Mouse (Mus musculus) mouse trophoblast stem cell (cell line): ENCODE measurements around the gene Ceacam2.
"Not testable (repeated sequence)": the region's sequence is repeated elsewhere in the genome, so short reads cannot be mapped to it uniquely, and the experiment has no call there.

ENCODE experiments used
- in situ Hi-C, 2 experiments: fragments of 300-500 bp; cut with MseI, MboI; formaldehyde crosslinking; loops; 2 replicates in 1 of 2; 3 replicates in 1 of 2; pipeline ENCODE4 v1.15.1; 2025

The Ceacam2 gene

GRCm38 (mm10) chr7:25539376-25539907, at the start of gene Ceacam2:
Gene Ceacam2 (minus strand): TSS chr7:25539857.
- in situ Hi-C loops, result loop anchor here (5.0 kb wide), 2 partner anchors 52 to 62 kb away; partner anchors contain the start of gene Ceacam1 (in 1 of the 2)

DNA sequence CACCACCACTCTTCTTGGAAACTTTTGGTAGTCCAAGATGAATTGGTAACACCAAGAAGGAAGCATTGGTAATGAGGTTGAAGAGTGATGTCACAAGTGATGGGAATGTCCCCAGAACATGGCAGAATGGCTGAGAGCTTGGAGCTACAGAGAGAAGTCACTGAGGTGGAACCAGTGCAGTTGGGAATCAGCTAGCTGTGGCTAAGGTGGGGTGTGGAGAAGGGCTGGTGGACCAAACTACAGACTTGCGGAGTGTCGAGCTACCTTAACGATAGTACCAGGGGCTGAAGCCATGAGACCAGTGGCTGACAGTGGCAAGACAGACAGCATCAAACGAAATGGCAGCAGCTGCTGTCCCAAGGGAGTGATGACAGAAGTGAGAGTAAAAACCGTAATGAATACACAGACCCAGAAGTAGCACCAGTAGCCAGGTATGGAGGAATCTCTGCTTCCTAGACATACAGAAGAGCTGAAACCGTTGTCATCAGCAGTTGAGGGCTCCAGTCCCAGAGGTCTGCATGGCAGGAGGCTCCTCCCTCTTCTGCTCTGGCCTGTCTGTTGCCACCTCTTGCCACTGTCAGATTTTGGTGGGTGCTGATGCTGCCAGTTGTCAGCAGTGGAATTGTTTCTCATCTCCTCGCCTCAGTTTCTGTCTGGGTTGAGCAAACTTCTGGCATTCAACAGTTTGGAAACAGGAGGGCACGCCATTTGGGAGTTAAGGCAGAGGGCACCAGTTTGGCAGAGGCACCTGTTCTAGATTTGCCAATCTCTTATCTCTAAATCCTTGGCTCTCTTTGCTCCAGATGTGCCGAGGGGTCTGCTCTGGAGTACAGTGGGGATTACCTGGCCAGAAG, 45.9 kb upstream of the Ceacam2 start:
- in situ Hi-C loops, result no loop called here

- in situ Hi-C loops, result no loop called here
These were observed 45.0 kb upstream of the Ceacam2 start for GRCm38 (mm10) chr7:25584651-25585050.

DNA sequence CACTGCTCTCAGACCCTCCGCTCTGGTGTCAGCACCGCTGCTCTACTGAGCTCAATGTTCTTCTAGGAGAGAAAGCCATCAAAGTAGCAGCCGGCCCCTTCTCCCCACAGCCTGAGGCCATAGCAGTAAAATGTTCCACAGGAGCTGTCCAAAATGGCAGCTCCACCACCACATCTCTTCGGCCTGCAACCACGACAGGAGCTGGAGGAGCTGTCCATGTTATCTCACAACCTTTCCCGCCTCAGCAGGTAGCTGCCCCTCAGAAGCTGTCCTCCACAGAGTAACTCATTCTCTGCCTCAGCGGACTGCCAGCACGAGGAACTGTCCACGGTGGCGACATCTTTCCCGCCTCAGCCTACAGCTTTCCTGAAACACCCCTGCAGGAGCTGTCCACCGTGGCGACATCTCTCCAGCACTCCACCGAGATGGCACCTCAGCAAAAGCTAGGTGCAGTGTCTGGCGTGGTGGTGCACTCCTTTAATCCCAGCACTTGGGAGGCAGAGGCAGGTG, 42.7 kb upstream of the Ceacam2 start:
- in situ Hi-C loops, result no loop called here

- in situ Hi-C loops, result loop anchor here in 1 of 2 experiments (10.0 kb wide), 1 partner anchor 745 kb away; no protein-coding TSS in a partner anchor
These were observed 39.8 kb upstream of the Ceacam2 start for GRCm38 (mm10) chr7:25579441-25579840.

GRCm38 (mm10) chr7:25576793-25577437, 37.3 kb upstream of the Ceacam2 start:
- in situ Hi-C loops, result loop anchor here in 1 of 2 experiments (10.0 kb wide), 1 partner anchor 742 kb away; no protein-coding TSS in a partner anchor

DNA sequence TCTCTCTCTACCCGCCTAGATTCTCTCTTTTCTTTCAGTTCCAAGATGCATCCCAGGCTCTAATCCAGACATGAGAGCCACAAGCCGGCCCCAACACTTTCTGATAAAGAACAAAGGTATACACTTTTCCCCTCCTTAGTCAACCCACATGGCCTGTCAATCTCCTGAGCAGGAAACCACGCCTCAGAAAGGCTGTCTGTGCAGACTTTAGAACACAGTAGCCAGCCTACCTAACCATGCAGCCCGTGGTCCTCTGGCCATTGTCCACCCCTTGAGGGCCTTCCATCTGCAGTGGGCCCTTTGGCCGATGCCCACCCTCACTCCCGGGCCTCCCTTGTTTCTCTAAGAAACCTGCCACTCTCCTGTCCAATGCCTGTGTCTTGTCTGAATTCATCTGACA, 36.7 kb upstream of the Ceacam2 start:
- in situ Hi-C loops, result loop anchor here in 1 of 2 experiments (10.0 kb wide), 1 partner anchor 742 kb away; no protein-coding TSS in a partner anchor

DNA sequence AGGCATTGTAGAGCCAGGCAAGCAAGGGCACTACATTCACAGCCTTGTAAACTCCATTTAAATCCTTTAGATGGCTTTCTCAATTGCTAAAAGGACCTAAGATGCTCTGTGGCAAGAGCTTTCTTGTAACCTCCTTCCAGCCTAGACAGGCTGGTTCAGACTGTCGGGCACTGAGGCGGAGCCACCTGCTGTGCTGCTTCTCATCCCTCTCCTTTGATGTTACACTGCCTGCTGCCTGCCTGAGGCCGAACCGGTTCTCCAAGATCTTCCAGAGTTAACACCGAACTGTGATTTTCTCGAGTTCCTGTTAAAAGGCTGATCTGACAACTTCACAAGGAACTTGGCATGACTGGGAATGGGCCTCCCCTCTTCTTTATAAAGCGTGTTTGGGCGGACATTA, 36.2 kb upstream of the Ceacam2 start:
- in situ Hi-C loops, result loop anchor here in 1 of 2 experiments (10.0 kb wide), 1 partner anchor 741 kb away; no protein-coding TSS in a partner anchor

DNA sequence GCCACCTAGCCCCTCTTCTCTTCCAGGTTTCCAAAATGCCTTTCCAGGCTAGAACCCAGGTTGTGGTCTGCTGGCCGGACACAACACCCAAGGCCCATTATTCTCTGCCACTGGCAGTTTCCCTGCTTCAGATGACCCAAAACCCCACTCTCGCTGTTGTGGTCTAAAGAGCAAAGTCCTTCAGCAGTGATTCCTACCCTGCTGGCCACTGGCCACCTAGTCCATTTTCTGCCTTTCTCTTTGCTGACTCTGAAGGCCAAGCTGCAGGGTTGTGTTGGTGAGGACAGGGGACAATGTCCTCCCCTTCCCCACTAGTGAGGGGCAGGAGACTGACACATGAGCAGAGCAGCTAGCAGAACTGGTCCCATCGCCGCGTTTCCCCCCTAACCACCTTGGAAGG, 35.4 kb upstream of the Ceacam2 start:
- in situ Hi-C loops, result loop anchor here in 1 of 2 experiments (10.0 kb wide), 1 partner anchor 740 kb away; no protein-coding TSS in a partner anchor

- in situ Hi-C loops, result loop anchor here in 1 of 2 experiments (10.0 kb wide), 1 partner anchor 739 kb away; no protein-coding TSS in a partner anchor
These were observed 34.1 kb upstream of the Ceacam2 start for GRCm38 (mm10) chr7:25573806-25574205.

- in situ Hi-C loops, result no loop called here
These were observed 29.1 kb upstream of the Ceacam2 start for GRCm38 (mm10) chr7:25568721-25569120.

DNA sequence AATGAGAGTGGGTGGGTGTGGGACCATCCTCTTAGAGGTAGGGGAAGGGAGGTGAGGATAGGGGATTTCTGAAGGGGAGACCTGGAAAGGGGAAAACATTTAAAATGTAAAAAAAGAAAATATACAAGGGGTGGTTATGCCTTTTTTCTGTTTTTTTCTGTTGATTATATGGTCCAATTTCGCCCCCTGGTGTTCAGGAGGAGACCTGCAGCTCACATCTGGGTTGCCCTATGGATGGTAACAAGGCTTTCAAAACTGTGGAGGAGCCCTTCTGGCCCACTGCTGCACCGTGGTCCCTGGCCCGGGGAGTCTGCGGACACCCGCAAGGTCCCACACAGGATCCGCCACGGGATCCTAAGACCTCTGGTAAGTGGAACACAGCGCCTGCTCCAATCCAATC, 1.8 kb upstream of the Ceacam2 start:
- in situ Hi-C loops, result not testable (repeated sequence)

DNA sequence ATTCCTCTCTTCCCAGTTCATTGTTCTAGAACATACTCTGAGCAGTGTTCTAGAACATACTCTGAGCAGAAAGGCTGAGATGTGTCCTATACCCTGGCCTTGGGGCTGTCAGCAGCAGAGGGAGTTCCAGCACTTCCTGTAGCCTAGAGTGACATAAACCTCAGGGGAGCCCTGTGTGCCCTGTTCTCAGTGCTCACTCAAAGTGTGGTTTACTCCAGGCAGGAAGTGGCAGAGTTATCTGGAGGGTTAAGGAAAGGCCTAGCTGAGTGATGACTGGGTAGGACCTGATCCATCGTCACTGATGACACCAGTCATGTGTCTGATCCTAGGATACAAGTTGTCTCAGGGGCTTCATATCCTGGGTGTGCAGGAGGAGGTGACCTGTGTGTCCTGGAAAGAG, 297 bp upstream of the Ceacam2 start:
- in situ Hi-C loops, result loop anchor here (5.0 kb wide), 2 partner anchors 53 to 63 kb away; partner anchors contain the start of gene Ceacam1 (in 1 of the 2)

- in situ Hi-C loops, result no loop called here
These were observed 8.8 kb downstream of the Ceacam2 start for GRCm38 (mm10) chr7:25530837-25531236.

- in situ Hi-C loops, result not testable (repeated sequence)
These were observed 23.4 kb downstream of the Ceacam2 start for GRCm38 (mm10) chr7:25516070-25516777.

DNA sequence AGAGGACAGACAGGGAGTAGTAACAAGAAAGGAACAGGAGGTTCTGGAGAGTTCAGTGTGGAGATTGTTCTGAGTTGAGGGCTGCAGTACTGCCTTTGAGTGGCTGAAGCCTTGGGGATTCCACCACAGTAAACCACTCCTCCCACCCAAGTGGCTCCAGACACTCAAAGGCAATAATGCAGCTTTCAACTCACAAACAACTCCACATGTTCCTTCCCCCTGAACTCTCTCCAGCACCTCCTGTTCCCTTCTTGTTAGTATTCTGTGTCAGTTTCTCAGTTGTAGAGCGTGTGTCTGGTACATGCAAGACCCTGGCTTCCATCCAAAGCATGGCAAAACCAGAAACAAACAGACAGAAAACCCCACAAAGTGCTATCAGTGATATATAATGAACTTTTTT, 24.0 kb downstream of the Ceacam2 start:
- in situ Hi-C loops, result not testable (repeated sequence)

DNA sequence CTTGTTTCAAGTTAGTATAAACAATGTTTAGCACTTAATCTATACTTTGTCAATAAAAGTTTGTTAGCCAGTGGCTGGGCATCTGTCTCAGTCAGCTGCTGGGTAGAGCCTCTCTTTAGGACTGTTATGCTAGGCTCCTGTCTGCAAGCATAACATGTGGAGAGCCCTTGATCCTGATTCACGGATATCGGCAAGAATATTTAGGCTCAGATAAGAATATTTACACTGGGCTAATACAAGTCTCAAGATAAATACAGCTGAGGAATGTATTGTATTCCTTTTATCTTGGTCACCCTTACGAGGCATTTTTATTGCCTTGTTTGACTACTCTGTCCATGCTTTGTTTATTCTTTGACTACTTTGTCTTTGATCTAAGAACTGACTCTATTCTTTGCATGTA, 29.7 kb downstream of the Ceacam2 start:
- in situ Hi-C loops, result no loop called here

GRCm38 (mm10) chr7:25494649-25495048, 45.0 kb downstream of the Ceacam2 start:
- in situ Hi-C loops, result loop anchor here in 1 of 2 experiments (5.0 kb wide), 1 partner anchor 58 kb away; no protein-coding TSS in a partner anchor

GRCm38 (mm10) chr7:25490698-25491097, 49.0 kb downstream of the Ceacam2 start:
- in situ Hi-C loops, result loop anchor here in 1 of 2 experiments (5.0 kb wide), 1 partner anchor 62 kb away; no protein-coding TSS in a partner anchor

GRCm38 (mm10) chr7:25489382-25489781, 50.3 kb downstream of the Ceacam2 start:
- in situ Hi-C loops, result loop anchor here in 1 of 2 experiments (5.0 kb wide), 1 partner anchor 48 kb away; the partner anchor contains the start of gene Ceacam2

- in situ Hi-C loops, result loop anchor here in 1 of 2 experiments (5.0 kb wide), 1 partner anchor 51 kb away; the partner anchor contains the start of gene Ceacam2
These were observed 53.5 kb downstream of the Ceacam2 start for GRCm38 (mm10) chr7:25486186-25486585.
